Mouse (Mus musculus): ENCODE data around the gene Nwd1.

Nwd1 gene

GRCm38 (mm10) chr8:72766777-72767176 is 120.3 kb downstream of the Nwd1 start:
- no peak for DNase-seq
